Mouse (Mus musculus) stomach, postnatal 0 days (tissue): ENCODE data around the gene Ap2s1. TPM values are rescaled to one million over a fixed set of nuclear protein-coding genes. Genes with fewer than 3 reads are reported as not detected.
A peak's percentile ranks its signal among the peaks of the same experiment; 100 is the strongest.

Experiments used
- ATAC-seq: fragments of 200-750 bp; cut with Nextera tagmentation; 2 replicates; pipeline ENCODE4 v1.8.0; 2017; ENCODE audit not compliant: low FRiP score, low TSS enrichment
- DNase-seq: peaks from one replicate; pipeline ENCODE4 v3.0.0-alpha.2; 2016; ENCODE audit warnings: low spot score
- H3K27ac ChIP-seq: fragments of 300-500 bp; sonication (generic); replicated peaks from 2 replicates; pipeline ENCODE4 v1.5.1; 2014; ENCODE audit warnings: mild to moderate bottlenecking, control low read depth
- H3K27me3 ChIP-seq: fragments of 300-500 bp; sonication (generic); 2 replicates; pipeline ENCODE4 v1.6.1; 2014; ENCODE audit warnings: low read length; ENCODE audit not compliant: control insufficient read depth, insufficient read depth
- H3K36me3 ChIP-seq: fragments of 300-500 bp; sonication (generic); 2 replicates; pipeline ENCODE4 v1.6.1; 2014; ENCODE audit warnings: low read length, mixed read lengths; ENCODE audit not compliant: control insufficient read depth, insufficient read depth
- H3K4me1 ChIP-seq: fragments of 300-500 bp; sonication (generic); replicated peaks from 2 replicates; pipeline ENCODE4 v1.6.1; 2014; ENCODE audit warnings: antibody characterized with exemption; ENCODE audit not compliant: control insufficient read depth, insufficient read depth
- H3K4me2 ChIP-seq: fragments of 300-500 bp; sonication (generic); replicated peaks from 2 replicates; pipeline ENCODE4 v1.6.1; 2014; ENCODE audit warnings: low read depth, mild to moderate bottlenecking, control low read depth, moderate library complexity
- H3K4me3 ChIP-seq: fragments of 300-500 bp; sonication (generic); 2 replicates; pipeline ENCODE4 v1.5.1; 2014; ENCODE audit warnings: low read depth, low read length, control low read depth
- H3K9ac ChIP-seq: fragments of 300-500 bp; sonication (generic); 2 replicates; pipeline ENCODE4 v1.6.1; 2014; ENCODE audit warnings: mild to moderate bottlenecking, low read length, control low read depth, mixed read lengths
- H3K9me3 ChIP-seq: fragments of 300-500 bp; sonication (generic); 2 replicates; pipeline ENCODE4 v1.6.1; 2016; ENCODE audit warnings: low read length; ENCODE audit not compliant: control insufficient read depth
- CTCF ChIP-seq: IDR thresholded peaks from 2 replicates; pipeline ENCODE4 v1.5.1; 2016; ENCODE audit warnings: antibody characterized with exemption, low read depth, mild to moderate bottlenecking, moderate library complexity
- EP300 ChIP-seq: optimal IDR thresholded peaks from 2 replicates; pipeline ENCODE3; 2016; ENCODE audit warnings: antibody characterized with exemption
- WGBS: fragments of 180-500 bp; shearing (Covaris S2); extraction: QIAGEN DNeasy Blood & Tissue Kit; methylation state at CpG from one replicate; pipeline ENCODE4 v1.1.7; 2014; 5-methylcytosine and 5-hydroxymethylcytosine counted together
- polyA plus RNA-seq: library from polyadenylated mRNA; unstranded; fragments of >200 nt; fragmentation: Nextera tagmentation; extraction: Ambion mirVana; gene quantifications from 2 replicates; pipeline ENCODE4 v1.2.1, GENCODE M21; 2015

The Ap2s1 gene
- polyA plus RNA-seq, 1 experiment from 2014 or later: 229 TPM

GRCm38 (mm10) chr7:16745373-16745772 is 7.2 kb downstream of the Ap2s1 start:
- Histone ChIP-seq H3K4me2 (no peak overlapping the region), H3K9me3 (no peaks in the 10 kb centered on the region), H3K27me3 (no peaks in the 10 kb centered on the region), H3K4me1 (no peaks in the 10 kb centered on the region), H3K4me3 (no peak overlapping the region), H3K9ac (no peak overlapping the region), H3K27ac (no peak overlapping the region), H3K36me3 (peaks cover 27% of the 10 kb centered on the region)
- 86% methylated on average over 4 of the region's 4 CpGs for WGBS
- ATAC-seq (no peak), DNase-seq (no peak)
- no peak for TF ChIP-seq EP300
- TF ChIP-seq CTCF: no peak

DNA sequence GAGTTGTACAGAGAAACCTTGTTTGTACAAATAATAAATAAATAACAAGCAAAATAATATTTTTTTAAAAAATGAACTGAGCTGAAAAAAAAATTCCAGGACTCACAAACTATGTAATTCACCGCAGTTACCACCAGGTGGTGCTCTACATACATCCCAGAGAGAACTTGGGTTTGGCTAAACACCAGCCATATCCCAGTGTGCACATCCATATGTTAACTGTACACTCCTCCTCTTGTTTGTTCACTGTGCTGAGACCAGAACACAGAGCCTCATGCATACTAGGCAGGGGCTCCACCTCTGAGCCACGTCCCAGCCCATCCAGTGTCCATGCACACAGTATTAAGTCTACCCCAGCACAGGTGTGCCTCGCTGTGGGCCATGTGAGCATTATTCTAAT is 7.9 kb downstream of the Ap2s1 start:
- WGBS: 58% methylated on average over 3 of the region's 3 CpGs
- DNase-seq: peak; percentile 62
- Histone ChIP-seq H3K4me1 (no peaks in the 10 kb centered on the region), H3K27me3 (no peaks in the 10 kb centered on the region), H3K27ac (no peak overlapping the region), H3K9me3 (no peaks in the 10 kb centered on the region), H3K9ac (no peak overlapping the region), H3K4me3 (no peak overlapping the region), H3K4me2 (no peak overlapping the region), H3K36me3 (peaks cover 25% of the 10 kb centered on the region)
- TF ChIP-seq CTCF: peak; percentile 91
- TF ChIP-seq EP300: no peak
- peak; percentile 40; the same call in 1 of the 2 replicates for ATAC-seq

- TF ChIP-seq EP300 (no peak), CTCF (no peak)
- no peaks in the 10 kb centered on the region for H3K4me1 ChIP-seq
- no peaks in the 10 kb centered on the region for H3K27me3 ChIP-seq
- no peaks in the 10 kb centered on the region for H3K9me3 ChIP-seq
- WGBS: 85% methylated on average over 6 of the region's 6 CpGs
- H3K27ac ChIP-seq: no peak overlapping the region
- ATAC-seq: no peak
- no peak for DNase-seq
- H3K4me2 ChIP-seq: no peak overlapping the region
- no peak overlapping the region for H3K4me3 ChIP-seq
- H3K36me3 ChIP-seq: peaks cover 23% of the 10 kb centered on the region
- no peak overlapping the region for H3K9ac ChIP-seq
Observed at GRCm38 (mm10) chr7:16747656-16748055, 9.4 kb downstream of the Ap2s1 start.

- Histone ChIP-seq H3K4me1 (no peaks in the 10 kb centered on the region), H3K27ac (no peak overlapping the region), H3K9ac (no peak overlapping the region), H3K27me3 (no peaks in the 10 kb centered on the region), H3K4me2 (no peak overlapping the region), H3K4me3 (no peak overlapping the region), H3K36me3 (peaks cover 15% of the 10 kb centered on the region), H3K9me3 (no peaks in the 10 kb centered on the region)
- DNase-seq: peak; percentile 33
- ATAC-seq: peak; percentile 68
- no peak for TF ChIP-seq CTCF
- TF ChIP-seq EP300: no peak
- WGBS: 56% methylated on average over 12 of the region's 12 CpGs
Observed at GRCm38 (mm10) chr7:16752016-16752415, 13.8 kb downstream of the Ap2s1 start.

GRCm38 (mm10) chr7:16755362-16756017 is 17.3 kb downstream of the Ap2s1 start:
- 44% methylated on average over 17 of the region's 17 CpGs for WGBS
- no peak for ATAC-seq

GRCm38 (mm10) chr7:16758872-16759574 is 20.8 kb downstream of the Ap2s1 start:
- TF ChIP-seq EP300: no peak
- no peak for TF ChIP-seq CTCF
- Histone ChIP-seq H3K4me3 (no peak overlapping the region), H3K36me3 (no peaks in the 10 kb centered on the region), H3K9me3 (no peaks in the 10 kb centered on the region), H3K27me3 (no peaks in the 10 kb centered on the region), H3K9ac (no peak overlapping the region), H3K4me2 (no peak overlapping the region), H3K4me1 (no peaks in the 10 kb centered on the region), H3K27ac (no peak overlapping the region)
- 69% methylated on average over 10 of the region's 11 CpGs for WGBS
- DNase-seq (no peak), ATAC-seq (no peak)

More at GRCm38 (mm10) chr7:16755362-16756017, 17.3 kb downstream of the Ap2s1 start:
- no peaks in the 10 kb centered on the region for H3K9me3 ChIP-seq
- H3K9ac ChIP-seq: no peak overlapping the region
- H3K27ac ChIP-seq: 0 out of 2 replicates have a peak overlapping the region, but pooled peaks have one; percentile 13
- H3K4me1 ChIP-seq: no peaks in the 10 kb centered on the region
- H3K36me3 ChIP-seq: no peaks in the 10 kb centered on the region
- DNase-seq: no peak
- H3K4me2 ChIP-seq: no peak overlapping the region
- no peak overlapping the region for H3K4me3 ChIP-seq
- no peaks in the 10 kb centered on the region for H3K27me3 ChIP-seq
- no peak for TF ChIP-seq EP300
